Mouse (Mus musculus) embryonic facial prominence, embryonic 14.5 days (tissue): ENCODE data around the gene Id1. TPM values are rescaled to one million over a fixed set of nuclear protein-coding genes. Genes with fewer than 3 reads are reported as not detected.
A peak's percentile ranks its signal among the peaks of the same experiment; 100 is the strongest.

Experiments
- ATAC-seq: fragments of 200-750 bp; cut with Nextera tagmentation; 2 replicates; pipeline ENCODE4 v1.8.0; 2017; ENCODE audit warnings: low read depth, moderate number of reproducible peaks, moderate TSS enrichment
- DNase-seq: peaks from one replicate; pipeline ENCODE4 v3.0.0-alpha.2; 2015; ENCODE audit warnings: low spot score
- H3K27ac ChIP-seq: fragments of 300-500 bp; sonication (generic); replicated peaks from 2 replicates; pipeline ENCODE4 v1.5.1; 2014; ENCODE audit warnings: low read depth, mild to moderate bottlenecking, low read length, moderate library complexity
- H3K27me3 ChIP-seq: fragments of 300-500 bp; sonication (generic); replicated peaks from 2 replicates; pipeline ENCODE4 v1.6.1; 2014; ENCODE audit warnings: low read length; ENCODE audit not compliant: control insufficient read depth, insufficient read depth
- H3K36me3 ChIP-seq: fragments of 300-500 bp; sonication (generic); 2 replicates; pipeline ENCODE4 v1.6.1; 2014; ENCODE audit warnings: low read length, mixed read lengths; ENCODE audit not compliant: control insufficient read depth, insufficient read depth
- H3K4me1 ChIP-seq: fragments of 300-500 bp; sonication (generic); 2 replicates; pipeline ENCODE4 v1.6.1; 2014; ENCODE audit warnings: antibody characterized with exemption, low read length; ENCODE audit not compliant: control insufficient read depth, insufficient read depth
- H3K4me2 ChIP-seq: fragments of 300-500 bp; sonication (generic); 2 replicates; pipeline ENCODE4 v1.6.1; 2014; ENCODE audit warnings: low read depth, mild to moderate bottlenecking, low read length, moderate library complexity, mixed read lengths
- H3K4me3 ChIP-seq: fragments of 300-500 bp; sonication (generic); 2 replicates; pipeline ENCODE4 v1.5.1; 2014; ENCODE audit warnings: low read depth, mild to moderate bottlenecking, low read length
- H3K9ac ChIP-seq: fragments of 300-500 bp; sonication (generic); 2 replicates; pipeline ENCODE4 v1.6.1; 2014; ENCODE audit warnings: low read depth, mild to moderate bottlenecking, low read length, moderate library complexity, mixed read lengths
- H3K9me3 ChIP-seq: fragments of 300-500 bp; sonication (generic); 2 replicates; pipeline ENCODE4 v1.6.1; 2016; ENCODE audit warnings: low read length; ENCODE audit not compliant: control insufficient read depth
- WGBS: fragments of 180-500 bp; shearing (Covaris S2); extraction: QIAGEN DNeasy Blood & Tissue Kit; methylation state at CpG from one replicate; pipeline ENCODE4 v1.1.7; 2014; 5-methylcytosine and 5-hydroxymethylcytosine counted together
- polyA plus RNA-seq: library from polyadenylated mRNA; unstranded; fragments of >200 nt; fragmentation: Nextera tagmentation; extraction: Ambion mirVana; gene quantifications from 2 replicates; pipeline ENCODE4 v1.2.1, GENCODE M21; 2014

Id1 gene
- polyA plus RNA-seq, 1 experiment from 2014 or later, result 128 TPM

GRCm38 (mm10) chr2:152776019-152776418 lies 40.0 kb downstream of the Id1 start:
- 80% methylated on average over 3 of the region's 3 CpGs for WGBS
- DNase-seq (no peak), ATAC-seq (no peak)
- H3K27me3 ChIP-seq, result no peaks in the 10 kb centered on the region
- no peak overlapping the region for H3K4me2 ChIP-seq
- H3K9ac ChIP-seq, result no peak overlapping the region
- no peak overlapping the region for H3K4me3 ChIP-seq
- no peak overlapping the region for H3K27ac ChIP-seq
- no peaks in the 10 kb centered on the region for H3K4me1 ChIP-seq
- H3K9me3 ChIP-seq, result no peaks in the 10 kb centered on the region
- H3K36me3 ChIP-seq, result peaks cover 26% of the 10 kb centered on the region

GRCm38 (mm10) chr2:152776435-152776834 lies 40.4 kb downstream of the Id1 start:
- H3K4me3 ChIP-seq, result no peak overlapping the region
- no peak overlapping the region for H3K4me2 ChIP-seq
- 85% methylated on average over 2 of the region's 2 CpGs for WGBS

GRCm38 (mm10) chr2:152777081-152777480 lies 41.0 kb downstream of the Id1 start:
- Histone ChIP-seq H3K36me3 (peaks cover 37% of the 10 kb centered on the region), H3K9ac (no peak overlapping the region), H3K4me3 (no peak overlapping the region), H3K4me1 (no peaks in the 10 kb centered on the region), H3K27me3 (no peaks in the 10 kb centered on the region), H3K27ac (no peak overlapping the region), H3K4me2 (no peak overlapping the region), H3K9me3 (no peaks in the 10 kb centered on the region)
- ATAC-seq (no peak), DNase-seq (no peak)
- 75% methylated on average over 3 of the region's 3 CpGs for WGBS

More at GRCm38 (mm10) chr2:152776435-152776834, 40.4 kb downstream of the Id1 start:
- DNase-seq (no peak), ATAC-seq (no peak)
- Histone ChIP-seq H3K27ac (no peak overlapping the region), H3K4me1 (no peaks in the 10 kb centered on the region), H3K36me3 (peaks cover 31% of the 10 kb centered on the region), H3K9me3 (no peaks in the 10 kb centered on the region), H3K9ac (no peak overlapping the region), H3K27me3 (no peaks in the 10 kb centered on the region)

GRCm38 (mm10) chr2:152780466-152780865 lies 44.4 kb downstream of the Id1 start:
- Histone ChIP-seq H3K9me3 (no peaks in the 10 kb centered on the region), H3K4me1 (no peaks in the 10 kb centered on the region), H3K27me3 (no peaks in the 10 kb centered on the region), H3K36me3 (peaks cover 38% of the 10 kb centered on the region), H3K4me3 (no peak overlapping the region), H3K27ac (no peak overlapping the region), H3K4me2 (no peak overlapping the region), H3K9ac (no peak overlapping the region)
- DNase-seq (no peak), ATAC-seq (no peak)
- WGBS, result 96% methylated on average over 2 of the region's 2 CpGs

- H3K4me2 ChIP-seq, result no peak overlapping the region
- H3K9ac ChIP-seq, result no peak overlapping the region
- WGBS, result 76% methylated on average over 3 of the region's 3 CpGs
- H3K27me3 ChIP-seq, result no peaks in the 10 kb centered on the region
- ATAC-seq (no peak), DNase-seq (no peak)
- peaks cover 38% of the 10 kb centered on the region for H3K36me3 ChIP-seq
- no peaks in the 10 kb centered on the region for H3K4me1 ChIP-seq
- H3K9me3 ChIP-seq, result no peaks in the 10 kb centered on the region
- no peak overlapping the region for H3K4me3 ChIP-seq
- H3K27ac ChIP-seq, result no peak overlapping the region
Measured at GRCm38 (mm10) chr2:152781031-152781711, 45.1 kb downstream of the Id1 start.

GRCm38 (mm10) chr2:152782656-152783055 lies 46.6 kb downstream of the Id1 start:
- Histone ChIP-seq H3K9me3 (no peaks in the 10 kb centered on the region), H3K9ac (no peak overlapping the region), H3K36me3 (peaks cover 34% of the 10 kb centered on the region), H3K4me1 (no peaks in the 10 kb centered on the region), H3K4me3 (no peak overlapping the region), H3K27ac (no peak overlapping the region), H3K4me2 (no peak overlapping the region), H3K27me3 (no peaks in the 10 kb centered on the region)
- DNase-seq (no peak), ATAC-seq (no peak)
- WGBS, result 71% methylated on average over 5 of the region's 5 CpGs

GRCm38 (mm10) chr2:152783241-152783640 lies 47.2 kb downstream of the Id1 start:
- DNase-seq, result no peak
- Histone ChIP-seq H3K9ac (no peak overlapping the region), H3K4me2 (no peak overlapping the region), H3K27me3 (no peaks in the 10 kb centered on the region), H3K27ac (no peak overlapping the region), H3K4me3 (no peak overlapping the region), H3K36me3 (peaks cover 32% of the 10 kb centered on the region), H3K4me1 (no peaks in the 10 kb centered on the region), H3K9me3 (no peaks in the 10 kb centered on the region)
- WGBS, result 95% methylated on average over 5 of the region's 5 CpGs
- no peak for ATAC-seq

GRCm38 (mm10) chr2:152784640-152785039 lies 48.6 kb downstream of the Id1 start:
- ATAC-seq (no peak), DNase-seq (no peak)
- Histone ChIP-seq H3K27me3 (no peaks in the 10 kb centered on the region), H3K4me1 (no peaks in the 10 kb centered on the region), H3K4me2 (no peak overlapping the region), H3K9me3 (no peaks in the 10 kb centered on the region), H3K36me3 (peaks cover 25% of the 10 kb centered on the region), H3K4me3 (no peak overlapping the region), H3K27ac (peak overlapping the region; percentile 79), H3K9ac (no peak overlapping the region)
- WGBS, result 88% methylated on average over 8 of the region's 8 CpGs
